Mouse (Mus musculus) cortical plate, adult 2 months (tissue): ENCODE results near the gene Pkig. TPM values are rescaled to one million over a fixed set of nuclear protein-coding genes. Genes with fewer than 3 reads are reported as not detected.
A peak's percentile ranks its signal among the peaks of the same experiment; 100 is the strongest.
"Not testable (repeated sequence)": the region's sequence is repeated elsewhere in the genome, so short reads cannot be mapped to it uniquely, and the experiment has no call there.

Source experiments
- H3K27ac ChIP-seq: fragments of 200-500 bp; 2 replicates; pipeline ENCODE4 v1.5.1; 2012; ENCODE audit warnings: low read length, control low read depth, inconsistent platforms; ENCODE audit not compliant: insufficient read depth
- H3K4me1 ChIP-seq: fragments of 200-500 bp; 2 replicates; pipeline ENCODE4 v1.6.1; 2011; ENCODE audit warnings: low read length; ENCODE audit not compliant: control insufficient read depth, insufficient read depth
- H3K4me3 ChIP-seq: fragments of 200-500 bp; 2 replicates; pipeline ENCODE4 v1.5.1; 2011; ENCODE audit warnings: mild to moderate bottlenecking, low read length, control low read depth; ENCODE audit not compliant: insufficient read depth
- CTCF ChIP-seq: fragments of 200-500 bp; IDR thresholded peaks from 2 replicates; pipeline ENCODE4 v1.5.1; 2011; ENCODE audit warnings: mild to moderate bottlenecking, control low read depth, low read length; ENCODE audit not compliant: insufficient read depth; ENCODE audit errors: extremely low read depth
- POLR2A ChIP-seq: fragments of 200-500 bp; IDR thresholded peaks from 2 replicates; pipeline ENCODE4 v1.6.1; 2011; ENCODE audit warnings: mild to moderate bottlenecking, low read length, control low read depth; ENCODE audit not compliant: insufficient read depth; ENCODE audit errors: extremely low read depth
- polyA plus RNA-seq: library from polyadenylated mRNA; depleted of rRNA; stranded (reverse); fragments of >200 nt; gene quantifications from 2 replicates; pipeline ENCODE4 v1.2.3, GENCODE M21; 2012

The Pkig gene
- polyA plus RNA-seq, 1 experiment: 143 TPM

DNA sequence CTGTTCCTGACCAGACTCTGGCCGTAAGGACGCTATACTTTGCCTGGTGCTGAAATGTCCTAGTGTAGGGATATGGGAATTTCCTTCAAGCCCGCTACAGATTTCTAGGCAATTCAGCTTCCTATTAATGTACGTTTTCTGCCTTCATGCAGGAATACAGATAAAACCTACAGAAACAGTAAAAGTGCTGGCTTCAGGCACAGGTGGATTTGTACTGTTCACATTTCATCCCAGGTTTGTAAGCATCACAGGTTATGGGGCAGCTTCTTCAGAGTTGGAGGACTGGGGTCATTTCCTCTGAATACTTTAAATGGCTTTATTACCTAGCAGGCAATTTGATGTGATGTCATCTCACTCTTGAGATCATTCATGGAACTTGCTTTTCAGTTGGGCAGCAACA lies 40.3 kb upstream of the Pkig start:
- H3K4me1 ChIP-seq: peaks cover 2% of the 10 kb centered on the region; the same call in 1 of the 2 replicates
- H3K27ac ChIP-seq: no peak overlapping the region
- H3K4me3 ChIP-seq: no peak overlapping the region
- no peak for TF ChIP-seq CTCF
- no peak for TF ChIP-seq POLR2A

DNA sequence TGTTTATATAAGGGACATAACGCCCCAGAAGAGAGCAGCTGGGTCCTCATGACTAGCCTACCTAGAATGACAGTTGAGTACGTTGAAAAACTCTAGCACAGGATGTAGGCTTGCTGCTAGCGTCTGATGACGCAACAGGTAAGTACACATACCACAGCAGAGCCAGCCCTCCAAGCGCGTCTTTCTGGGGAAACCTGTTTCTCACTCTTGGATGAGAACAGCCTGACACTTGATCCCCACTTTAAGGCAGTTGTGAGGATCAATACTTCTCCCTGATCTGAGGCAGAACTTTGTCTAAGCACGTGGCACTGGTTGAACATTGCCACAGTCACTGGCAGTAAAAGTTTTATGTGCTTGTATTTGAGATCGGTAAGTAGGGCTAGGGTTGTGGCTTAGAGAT lies 37.7 kb upstream of the Pkig start:
- H3K27ac ChIP-seq: no peak overlapping the region

DNA sequence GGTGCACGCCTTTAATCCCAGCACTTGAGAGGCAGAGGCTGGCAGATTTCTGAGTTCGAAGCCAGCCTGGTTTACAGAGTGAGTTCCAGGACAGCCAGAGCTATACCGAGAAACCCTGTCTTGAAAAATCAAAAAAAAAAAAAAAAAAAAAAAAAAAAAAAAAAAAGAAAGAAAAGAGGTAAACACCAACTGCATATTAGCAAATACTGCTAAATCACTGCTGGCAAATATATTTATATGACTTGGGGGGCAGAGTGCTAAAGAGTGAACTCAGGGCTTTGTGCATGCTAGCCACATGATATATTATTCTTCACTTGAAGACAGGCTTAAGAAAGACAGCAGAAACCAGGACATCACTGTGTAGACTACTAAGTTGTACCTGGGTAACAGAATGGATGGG lies 36.8 kb upstream of the Pkig start:
- H3K4me3 ChIP-seq, H3K27ac ChIP-seq, H3K4me1 ChIP-seq: not testable (repeated sequence)

More for the DNA sequence above, 37.7 kb upstream of the Pkig start:
- peaks cover 2% of the 10 kb centered on the region; the same call in 1 of the 2 replicates for H3K4me1 ChIP-seq
- TF ChIP-seq POLR2A: no peak
- no peak for TF ChIP-seq CTCF
- no peak overlapping the region for H3K4me3 ChIP-seq

DNA sequence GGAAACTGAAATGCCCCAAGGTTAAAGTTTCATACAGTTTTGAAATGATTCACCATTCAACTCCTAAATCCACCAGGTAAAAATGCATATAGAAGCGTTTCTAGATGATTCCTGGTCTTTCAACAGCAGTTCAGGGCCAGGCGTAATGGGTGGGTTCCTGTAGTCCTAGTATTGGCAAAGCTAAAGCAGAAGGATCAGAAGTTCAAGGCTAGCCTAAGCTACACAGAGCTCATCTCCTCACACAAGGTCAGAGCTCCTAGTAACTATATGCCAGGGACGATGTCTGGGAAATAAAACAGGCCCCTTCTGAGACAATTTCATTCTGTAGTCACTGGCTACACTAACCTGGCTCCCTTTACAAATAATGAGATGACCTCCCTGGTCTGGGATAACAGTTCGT lies 27.0 kb upstream of the Pkig start:
- Histone ChIP-seq H3K4me3 (no peak overlapping the region), H3K4me1 (no peaks in the 10 kb centered on the region), H3K27ac (no peak overlapping the region)
- TF ChIP-seq POLR2A: no peak

DNA sequence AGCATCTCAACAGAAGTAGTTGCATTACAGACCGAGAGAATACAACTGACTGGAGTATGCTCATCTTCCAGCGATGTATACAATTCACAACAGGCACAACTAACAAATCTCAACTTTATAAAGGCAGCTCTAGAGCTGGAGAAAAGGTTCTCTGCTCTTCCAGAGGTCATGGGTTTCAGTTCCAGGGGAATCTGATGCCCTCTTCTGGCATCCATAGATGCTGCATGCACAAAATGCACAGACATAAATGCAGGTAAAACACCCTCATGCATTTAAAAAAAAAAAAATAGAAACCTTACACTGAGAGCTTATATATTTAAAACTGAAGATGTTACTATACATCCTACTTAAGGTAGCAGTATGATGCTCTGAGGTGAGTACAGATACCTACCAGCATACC lies 26.5 kb upstream of the Pkig start:
- TF ChIP-seq CTCF: no peak
- no peak for TF ChIP-seq POLR2A
- H3K27ac ChIP-seq: no peak overlapping the region
- H3K4me3 ChIP-seq: no peak overlapping the region
- no peaks in the 10 kb centered on the region for H3K4me1 ChIP-seq

DNA sequence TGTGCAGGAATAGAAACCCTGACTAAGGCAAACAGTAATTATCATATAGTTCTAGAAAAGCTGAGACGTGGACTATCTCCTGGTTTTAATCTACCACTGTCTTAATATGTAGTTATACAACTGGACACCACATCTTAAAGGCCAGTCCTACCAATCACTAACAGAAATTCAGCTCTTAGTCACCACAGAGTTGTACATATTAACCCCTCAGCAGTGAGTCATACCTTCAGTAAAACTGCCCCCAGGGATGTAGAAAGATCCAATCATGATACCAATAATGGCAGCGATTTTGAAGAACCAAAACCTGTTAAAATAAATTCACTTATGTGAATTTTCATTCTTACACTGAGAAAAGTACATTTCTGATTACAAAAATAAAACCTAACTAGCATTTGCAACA lies 24.0 kb upstream of the Pkig start:
- H3K4me1 ChIP-seq: peaks cover 9% of the 10 kb centered on the region; the same call in 1 of the 2 replicates
- no peak for TF ChIP-seq POLR2A
- no peak for TF ChIP-seq CTCF
- H3K27ac ChIP-seq: no peak overlapping the region
- H3K4me3 ChIP-seq: no peak overlapping the region

DNA sequence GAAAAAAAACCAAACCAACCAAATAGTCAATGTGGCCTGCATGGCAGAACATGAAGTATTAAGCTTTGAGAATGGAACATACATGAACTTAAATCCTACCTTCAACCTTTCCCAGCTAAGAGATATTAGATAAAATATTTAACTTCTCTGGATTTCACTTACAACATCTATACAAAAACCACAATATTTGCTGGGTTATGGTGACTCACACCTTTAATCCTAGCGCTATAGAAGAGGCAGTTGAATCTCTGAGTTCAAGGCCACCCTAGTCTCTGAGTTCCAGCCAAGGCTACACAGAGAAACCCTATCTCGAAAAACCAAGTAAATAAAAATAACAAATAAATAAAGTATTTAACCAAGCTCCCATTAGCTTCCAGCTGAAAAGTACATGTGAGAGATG lies 22.1 kb upstream of the Pkig start:
- Histone ChIP-seq H3K4me3 (no peak overlapping the region), H3K4me1 (peaks cover 12% of the 10 kb centered on the region; the same call in 1 of the 2 replicates), H3K27ac (no peak overlapping the region)
- no peak for TF ChIP-seq POLR2A
- no peak for TF ChIP-seq CTCF

DNA sequence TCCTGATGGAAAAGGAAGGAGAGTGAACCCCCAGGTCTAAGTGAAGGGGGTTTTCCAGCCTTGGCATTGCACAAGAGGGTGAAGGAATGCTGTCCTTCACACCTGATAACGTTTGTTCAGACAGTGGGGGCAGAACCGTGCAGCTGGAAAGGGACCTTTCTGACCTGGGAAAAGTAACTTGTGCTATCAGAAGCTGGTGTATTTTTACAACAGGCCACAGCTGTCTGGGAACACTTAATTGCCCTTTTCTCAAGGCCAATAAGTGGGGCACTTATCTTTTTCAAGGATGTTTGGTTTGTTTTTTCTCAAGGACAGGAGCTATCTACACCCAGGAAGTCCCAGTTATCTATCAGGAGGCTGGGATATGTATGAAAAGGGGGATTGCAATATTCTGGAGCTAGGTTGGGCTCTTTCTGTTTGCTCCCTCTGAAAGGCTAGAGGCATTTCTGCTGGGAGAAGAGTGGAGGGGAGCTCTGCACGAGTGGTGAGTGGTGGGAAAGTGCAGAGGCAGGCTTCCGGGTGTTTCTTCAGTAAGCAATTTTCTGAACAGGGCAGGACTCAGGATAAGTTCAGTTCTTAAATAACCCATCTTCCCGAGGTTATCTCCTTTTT lies 20.4 kb upstream of the Pkig start:
- TF ChIP-seq CTCF (no peak), POLR2A (no peak)
- H3K4me1 ChIP-seq: peaks cover 12% of the 10 kb centered on the region; the same call in 1 of the 2 replicates
- no peak overlapping the region for H3K4me3 ChIP-seq
- no peak overlapping the region for H3K27ac ChIP-seq

DNA sequence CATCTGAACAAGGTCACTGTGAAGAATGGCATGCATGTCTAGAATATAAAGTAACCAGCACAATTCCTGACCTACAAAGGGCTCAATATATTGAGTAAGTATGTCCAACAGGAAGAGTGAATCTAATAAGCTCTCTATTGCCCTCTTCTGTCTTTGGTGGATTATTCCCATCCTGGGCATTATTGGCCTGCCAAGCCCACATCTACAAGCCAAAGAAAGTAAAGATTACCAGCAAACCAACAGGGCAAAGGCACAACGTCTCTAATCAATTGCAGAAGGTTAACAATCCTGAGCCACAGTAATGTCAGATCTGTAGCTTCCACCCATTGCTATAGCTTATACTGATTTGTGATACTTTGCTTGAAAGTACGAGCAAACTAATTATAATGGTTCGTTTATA lies 17.7 kb upstream of the Pkig start:
- TF ChIP-seq CTCF (no peak), POLR2A (no peak)
- Histone ChIP-seq H3K4me3 (no peak overlapping the region), H3K27ac (no peak overlapping the region), H3K4me1 (peaks cover 14% of the 10 kb centered on the region; the same call in 1 of the 2 replicates)

DNA sequence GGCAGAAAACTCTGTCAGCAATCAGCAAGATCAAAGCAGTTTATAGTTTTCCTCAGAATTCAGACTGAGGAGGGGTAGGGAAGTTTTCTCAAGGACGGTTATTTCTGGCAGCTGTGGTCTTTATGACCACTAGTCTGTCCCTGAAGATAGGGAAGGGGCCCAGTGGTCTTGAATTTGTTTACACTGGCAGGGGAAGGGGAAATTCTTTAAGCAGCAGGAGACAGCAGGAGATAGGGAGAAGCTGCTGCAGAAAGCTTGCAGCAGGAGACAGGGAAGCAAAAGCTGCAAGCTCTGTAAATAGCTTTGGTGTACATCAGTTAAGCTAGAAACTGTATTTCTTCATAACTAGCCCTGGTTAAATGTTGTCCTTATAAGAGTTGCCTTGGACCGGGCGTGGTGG lies 16.5 kb upstream of the Pkig start:
- peaks cover 14% of the 10 kb centered on the region; the same call in 1 of the 2 replicates for H3K4me1 ChIP-seq
- peak overlapping the region; percentile 27 for H3K27ac ChIP-seq
- H3K4me3 ChIP-seq: no peak overlapping the region
- TF ChIP-seq POLR2A (no peak), CTCF (no peak)
